Mouse (Mus musculus) hindbrain, embryonic 13.5 days (tissue): ENCODE measurements around the gene Tmem176a. TPM values are rescaled to one million over a fixed set of nuclear protein-coding genes. Genes with fewer than 3 reads are reported as not detected.
"Not testable (repeated sequence)": the region's sequence is repeated elsewhere in the genome, so short reads cannot be mapped to it uniquely, and the experiment has no call there.

Source experiments
- ATAC-seq: fragments of 200-750 bp; cut with Nextera tagmentation; 2 replicates; pipeline ENCODE4 v1.8.0; 2017; ENCODE audit warnings: moderate TSS enrichment; ENCODE audit not compliant: low FRiP score
- H3K27ac ChIP-seq: fragments of 300-500 bp; sonication (generic); 2 replicates; pipeline ENCODE4 v1.5.1; 2015; ENCODE audit warnings: inconsistent platforms, mild to moderate bottlenecking, moderate library complexity
- H3K27me3 ChIP-seq: fragments of 300-500 bp; sonication (generic); 2 replicates; pipeline ENCODE4 v1.6.1; 2015; ENCODE audit warnings: mild to moderate bottlenecking, inconsistent platforms
- H3K36me3 ChIP-seq: fragments of 300-500 bp; sonication (generic); 2 replicates; pipeline ENCODE4 v1.6.1; 2015; ENCODE audit warnings: mild to moderate bottlenecking, inconsistent platforms
- H3K4me1 ChIP-seq: fragments of 300-500 bp; sonication (generic); replicated peaks from 2 replicates; pipeline ENCODE4 v1.6.1; 2015; ENCODE audit warnings: inconsistent platforms
- H3K4me2 ChIP-seq: fragments of 300-500 bp; sonication (generic); 2 replicates; pipeline ENCODE4 v1.6.1; 2015; ENCODE audit warnings: inconsistent platforms, mild to moderate bottlenecking, moderate library complexity
- H3K4me3 ChIP-seq: fragments of 300-500 bp; sonication (generic); 2 replicates; pipeline ENCODE4 v1.5.1; 2015; ENCODE audit warnings: mild to moderate bottlenecking, inconsistent platforms
- H3K9ac ChIP-seq: fragments of 300-500 bp; sonication (generic); 2 replicates; pipeline ENCODE4 v1.6.1; 2015; ENCODE audit warnings: mild to moderate bottlenecking, inconsistent platforms
- H3K9me3 ChIP-seq: fragments of 300-500 bp; sonication (generic); 2 replicates; pipeline ENCODE4 v1.6.1; 2016; ENCODE audit warnings: inconsistent platforms
- WGBS: fragments of 180-500 bp; shearing (Covaris S2); methylation state at CpG from one replicate; pipeline ENCODE4 v1.1.7; 2015; 5-methylcytosine and 5-hydroxymethylcytosine counted together
- polyA plus RNA-seq: library from polyadenylated mRNA; unstranded; fragments of >200 nt; fragmentation: Nextera tagmentation; extraction: Ambion mirVana; gene quantifications from 2 replicates; pipeline ENCODE4 v1.2.1, GENCODE M21; 2015

Tmem176a gene
- 19.0 and 19.9 TPM in 2 replicates for polyA plus RNA-seq

GRCm38 (mm10) chr6:48840371-48840969 is at the start of gene Tmem176a:
Gene Tmem176a (plus strand): TSS chr6:48840919.
- peak; percentile 57 for ATAC-seq
- Histone ChIP-seq H3K4me2 (peak within 1 kb of the TSS; percentile 59), H3K36me3 (peaks cover 10% of the 10 kb centered on the region; the same call in 1 of the 2 replicates), H3K9me3 (no peaks in the 10 kb centered on the region), H3K4me3 (peak within 1 kb of the TSS; percentile 38), H3K9ac (peak within 1 kb of the TSS; percentile 68), H3K4me1 (peaks cover 47% of the 10 kb centered on the region), H3K27me3 (no peaks in the 10 kb centered on the region), H3K27ac (peak within 1 kb of the TSS; percentile 85)
- WGBS, result 36% methylated on average over 7 of the region's 7 CpGs

DNA sequence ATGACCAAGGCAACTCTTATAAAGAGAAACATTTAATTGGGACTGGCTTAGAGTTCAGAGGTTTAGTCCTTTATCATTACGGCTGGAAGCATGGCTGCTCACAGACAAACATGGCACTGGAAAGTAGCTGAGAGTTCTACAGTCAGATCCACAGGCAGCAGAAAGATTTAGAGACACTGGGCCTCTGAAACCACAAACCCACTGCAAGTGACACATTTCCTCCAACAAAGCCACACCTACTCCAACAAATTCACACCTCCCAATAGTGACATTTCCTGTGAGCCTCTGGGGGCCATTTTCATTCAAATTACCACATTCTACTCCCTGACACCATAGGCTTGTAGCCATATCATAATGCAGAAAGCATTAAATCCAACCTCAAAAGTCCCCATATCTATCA is 38.8 kb upstream of the Tmem176a start:
- Histone ChIP-seq H3K9me3 (0 out of 2 replicates have a peak, but pooled peaks cover 5% of the 10 kb centered on the region), H3K4me2 (no peak overlapping the region), H3K4me1 (no peaks in the 10 kb centered on the region), H3K27me3 (no peaks in the 10 kb centered on the region), H3K36me3 (no peaks in the 10 kb centered on the region), H3K27ac (no peak overlapping the region), H3K4me3 (no peak overlapping the region), H3K9ac (no peak overlapping the region)
- 91% methylated on average over 1 of the region's 1 CpGs for WGBS
- no peak for ATAC-seq

- Histone ChIP-seq H3K9me3 (0 out of 2 replicates have a peak, but pooled peaks cover 5% of the 10 kb centered on the region), H3K36me3 (no peaks in the 10 kb centered on the region), H3K4me2 (no peak overlapping the region), H3K9ac (no peak overlapping the region), H3K4me1 (no peaks in the 10 kb centered on the region), H3K27me3 (no peaks in the 10 kb centered on the region), H3K4me3 (no peak overlapping the region), H3K27ac (no peak overlapping the region)
- ATAC-seq, result no peak
Observed at GRCm38 (mm10) chr6:48803406-48804051, 37.2 kb upstream of the Tmem176a start.

DNA sequence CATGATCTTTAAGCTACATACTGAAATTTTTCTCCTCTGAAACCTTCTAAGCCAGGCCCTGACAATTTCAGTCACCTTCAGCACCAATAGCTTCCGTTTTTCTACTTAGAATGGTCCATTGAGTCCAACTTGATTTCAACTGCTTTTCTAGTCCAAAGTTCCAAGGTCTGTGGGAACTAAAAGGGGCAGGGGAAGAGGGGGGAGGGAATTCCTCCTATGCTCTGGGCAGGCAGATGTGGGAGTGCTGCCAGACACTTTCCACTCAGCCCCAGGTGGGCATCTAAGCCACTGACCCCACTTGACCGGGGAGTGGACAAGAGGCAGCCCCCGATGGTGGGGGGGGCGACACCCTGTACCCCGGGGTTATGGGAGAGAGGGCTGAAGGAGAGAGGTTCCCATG is 36.4 kb upstream of the Tmem176a start:
- H3K27me3 ChIP-seq, result no peaks in the 10 kb centered on the region
- 0 out of 2 replicates have a peak, but pooled peaks cover 5% of the 10 kb centered on the region for H3K9me3 ChIP-seq
- H3K27ac ChIP-seq, result no peak overlapping the region
- H3K4me1 ChIP-seq, result no peaks in the 10 kb centered on the region
- 92% methylated on average over 5 of the region's 5 CpGs for WGBS
- H3K4me2 ChIP-seq, result no peak overlapping the region
- no peak overlapping the region for H3K4me3 ChIP-seq
- no peak for ATAC-seq
- H3K9ac ChIP-seq, result no peak overlapping the region
- no peaks in the 10 kb centered on the region for H3K36me3 ChIP-seq

GRCm38 (mm10) chr6:48806746-48807145 is 34.0 kb upstream of the Tmem176a start:
- Histone ChIP-seq H3K9ac (no peak overlapping the region), H3K4me3 (no peak overlapping the region), H3K27me3 (no peaks in the 10 kb centered on the region), H3K36me3 (no peaks in the 10 kb centered on the region), H3K4me2 (no peak overlapping the region), H3K27ac (no peak overlapping the region), H3K4me1 (no peaks in the 10 kb centered on the region), H3K9me3 (0 out of 2 replicates have a peak, but pooled peaks cover 5% of the 10 kb centered on the region)
- WGBS, result 91% methylated on average over 3 of the region's 3 CpGs
- no peak for ATAC-seq

- no peak overlapping the region for H3K4me3 ChIP-seq
- H3K4me2 ChIP-seq, result no peak overlapping the region
- H3K9ac ChIP-seq, result no peak overlapping the region
- 0 out of 2 replicates have a peak, but pooled peaks cover 5% of the 10 kb centered on the region for H3K9me3 ChIP-seq
- WGBS, result 81% methylated on average over 3 of the region's 3 CpGs
- ATAC-seq, result no peak
- no peaks in the 10 kb centered on the region for H3K4me1 ChIP-seq
- no peaks in the 10 kb centered on the region for H3K27me3 ChIP-seq
- no peak overlapping the region for H3K27ac ChIP-seq
- no peaks in the 10 kb centered on the region for H3K36me3 ChIP-seq
Observed at GRCm38 (mm10) chr6:48809494-48810219, 31.1 kb upstream of the Tmem176a start.

DNA sequence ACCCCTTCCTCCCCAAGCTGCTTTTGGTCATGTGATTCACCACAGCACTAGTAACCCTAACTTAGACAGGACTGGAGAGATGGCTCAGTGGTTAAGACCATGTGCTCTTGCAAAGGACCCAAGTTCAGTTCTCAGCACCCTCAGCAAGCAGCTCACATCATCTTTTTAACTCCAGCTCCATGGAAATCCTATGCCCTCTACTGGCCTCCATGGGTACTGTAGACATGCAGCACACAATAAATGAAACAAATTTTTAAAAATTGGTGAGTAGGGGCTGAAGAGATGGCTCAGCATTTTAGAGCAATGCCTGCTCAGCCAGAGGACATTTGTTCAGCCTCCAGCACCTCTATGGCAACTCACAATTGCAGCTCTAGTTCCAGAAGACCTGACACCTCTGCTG is 25.7 kb upstream of the Tmem176a start:
- no peaks in the 10 kb centered on the region for H3K9me3 ChIP-seq
- no peak overlapping the region for H3K4me2 ChIP-seq
- no peak for ATAC-seq

GRCm38 (mm10) chr6:48817815-48818214 is 22.9 kb upstream of the Tmem176a start:
- 7% methylated on average over 6 of the region's 6 CpGs for whole genome bisulfite sequencing
- Histone ChIP-seq H3K9ac (no peak overlapping the region), H3K4me1 (no peaks in the 10 kb centered on the region), H3K9me3 (no peaks in the 10 kb centered on the region), H3K36me3 (no peaks in the 10 kb centered on the region), H3K27ac (no peak overlapping the region), H3K4me3 (no peak overlapping the region), H3K27me3 (no peaks in the 10 kb centered on the region), H3K4me2 (no peak overlapping the region)
- ATAC-seq, result no peak

More for the DNA sequence above, 25.7 kb upstream of the Tmem176a start:
- H3K9ac ChIP-seq, result no peak overlapping the region
- no peaks in the 10 kb centered on the region for H3K4me1 ChIP-seq
- no peaks in the 10 kb centered on the region for H3K27me3 ChIP-seq
- no peak overlapping the region for H3K4me3 ChIP-seq
- no peaks in the 10 kb centered on the region for H3K36me3 ChIP-seq
- H3K27ac ChIP-seq, result no peak overlapping the region

GRCm38 (mm10) chr6:48821991-48822785 is 18.5 kb upstream of the Tmem176a start:
- H3K9ac ChIP-seq, H3K9me3 ChIP-seq, H3K36me3 ChIP-seq, H3K4me2 ChIP-seq, H3K27ac ChIP-seq, H3K4me1 ChIP-seq, H3K4me3 ChIP-seq, H3K27me3 ChIP-seq, ATAC-seq: not testable (repeated sequence)
- 85% methylated on average over 7 of the region's 7 CpGs for WGBS

DNA sequence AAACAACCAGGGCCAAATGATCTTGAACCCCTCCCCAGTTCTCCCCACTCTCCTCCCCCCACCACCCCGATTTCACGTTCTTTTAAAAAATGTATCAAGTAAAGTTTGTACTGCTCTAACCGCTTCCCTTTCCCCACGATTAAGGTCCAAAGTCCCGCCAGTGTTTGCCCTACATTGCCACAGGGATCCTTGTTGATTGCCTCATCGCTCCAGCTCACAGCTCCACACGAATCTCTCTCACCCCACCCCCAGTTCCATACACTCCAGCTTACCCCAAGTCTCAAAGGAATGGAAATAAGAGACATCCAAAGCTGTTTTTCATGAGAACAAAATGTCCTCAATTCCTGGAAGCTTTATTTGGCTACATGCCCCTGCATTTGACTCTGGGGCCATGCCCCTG is 15.7 kb upstream of the Tmem176a start:
- no peak for ATAC-seq
- Histone ChIP-seq H3K9ac (no peak overlapping the region), H3K4me2 (no peak overlapping the region), H3K36me3 (no peaks in the 10 kb centered on the region), H3K27ac (no peak overlapping the region), H3K9me3 (no peaks in the 10 kb centered on the region), H3K27me3 (0 out of 2 replicates have a peak, but pooled peaks cover 3% of the 10 kb centered on the region), H3K4me1 (no peaks in the 10 kb centered on the region), H3K4me3 (no peak overlapping the region)
- whole genome bisulfite sequencing, result 74% methylated on average over 7 of the region's 7 CpGs

- H3K4me3 ChIP-seq, result no peak overlapping the region
- no peak overlapping the region for H3K27ac ChIP-seq
- peaks cover 13% of the 10 kb centered on the region for H3K36me3 ChIP-seq
- no peaks in the 10 kb centered on the region for H3K4me1 ChIP-seq
- no peak for ATAC-seq
- no peaks in the 10 kb centered on the region for H3K9me3 ChIP-seq
- 90% methylated on average over 1 of the region's 1 CpGs for WGBS
- H3K27me3 ChIP-seq, result 0 out of 2 replicates have a peak, but pooled peaks cover 3% of the 10 kb centered on the region
- H3K9ac ChIP-seq, result no peak overlapping the region
- H3K4me2 ChIP-seq, result no peak overlapping the region
Observed at GRCm38 (mm10) chr6:48828976-48829375, 11.7 kb upstream of the Tmem176a start.

DNA sequence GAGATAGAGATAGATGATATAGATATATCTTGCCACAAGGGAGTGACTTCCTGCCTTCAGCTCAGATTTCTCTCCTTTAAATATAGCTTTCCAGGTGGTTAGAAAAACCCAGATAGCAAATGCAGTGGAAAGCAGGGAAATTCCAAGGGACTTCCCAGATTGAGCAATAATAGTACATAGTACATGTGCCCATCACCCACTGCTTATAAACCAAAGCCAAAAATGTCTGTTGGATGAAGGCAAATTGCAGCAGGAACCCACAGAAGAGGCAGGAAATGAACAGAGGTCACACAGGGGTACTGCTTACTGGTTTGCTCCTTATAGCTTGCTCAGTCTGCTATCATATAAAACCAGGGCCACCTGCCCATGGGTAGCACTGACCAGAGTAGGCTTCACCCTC is 11.1 kb upstream of the Tmem176a start:
- H3K4me3 ChIP-seq, result no peak overlapping the region
- H3K4me2 ChIP-seq, result no peak overlapping the region
- no peak overlapping the region for H3K9ac ChIP-seq
- no peak for ATAC-seq
- no peaks in the 10 kb centered on the region for H3K4me1 ChIP-seq
- H3K9me3 ChIP-seq, result no peaks in the 10 kb centered on the region
- peaks cover 19% of the 10 kb centered on the region for H3K36me3 ChIP-seq
- 0 out of 2 replicates have a peak, but pooled peaks cover 3% of the 10 kb centered on the region for H3K27me3 ChIP-seq
- no peak overlapping the region for H3K27ac ChIP-seq
